Mouse (Mus musculus) bone marrow, adult 2 months (tissue): Measurements from ENCODE around the gene Ctrb1.

Source experiments
- CTCF ChIP-seq: fragments of 200-500 bp; IDR thresholded peaks from 2 replicates; pipeline ENCODE4 v1.5.1; 2011; ENCODE audit warnings: low read length, control low read depth; ENCODE audit not compliant: control insufficient read depth, insufficient read depth
- POLR2A ChIP-seq: fragments of 200-500 bp; IDR thresholded peaks from 2 replicates; pipeline ENCODE4 v1.6.1; 2011; ENCODE audit warnings: low read depth, mild to moderate bottlenecking, control low read depth, low read length, borderline replicate concordance; ENCODE audit not compliant: control insufficient read depth

DNA sequence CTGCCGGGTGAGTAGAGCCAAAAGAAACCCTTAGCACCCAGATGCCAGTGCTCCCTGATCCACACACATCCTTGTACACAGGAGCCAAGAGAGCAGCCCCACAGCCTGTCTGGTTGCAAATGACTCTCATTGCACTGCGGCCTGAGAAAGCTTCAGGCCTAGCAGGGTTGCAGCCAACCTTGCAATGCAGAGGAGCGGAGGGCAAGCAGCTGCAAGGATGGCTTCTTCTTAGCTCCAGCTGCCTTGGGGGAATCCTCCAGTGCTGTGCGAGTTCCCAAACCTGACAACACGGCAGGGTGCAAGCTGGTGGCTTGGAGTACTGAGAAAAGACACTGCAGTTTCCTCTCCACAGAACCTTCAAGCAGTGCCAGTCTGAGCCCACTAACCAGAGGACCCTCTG, 37.7 kb upstream of the Ctrb1 start:
- no peak for TF ChIP-seq CTCF
- no peak for TF ChIP-seq POLR2A
